ENCODE assay signal across 10 mouse cellular contexts in the genomic region with DNA sequence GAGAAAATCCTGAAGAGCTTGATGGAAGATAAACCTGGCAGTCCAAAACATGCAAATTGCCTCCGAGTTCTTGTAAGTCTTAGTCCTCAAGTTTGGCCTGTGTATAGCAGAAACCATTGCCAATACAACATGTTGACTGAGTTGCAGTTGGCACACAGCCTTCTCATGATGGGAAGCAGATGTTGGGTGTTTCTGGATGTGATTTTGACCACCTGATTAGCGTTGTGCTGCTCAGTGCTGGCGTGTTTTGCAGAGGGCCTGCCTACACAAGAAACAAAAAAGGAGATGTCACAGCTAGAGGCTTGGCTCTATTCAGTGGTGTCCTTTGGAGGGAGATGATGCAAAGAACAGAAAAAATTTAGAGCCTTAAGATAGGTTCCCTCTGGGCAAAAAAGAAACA.
A peak's percentile ranks its signal among the peaks of the same experiment; 100 is the strongest.
DNase-seq lines count a peak whose midpoint lies in the region; ATAC-seq and TF ChIP-seq lines count a peak whose summit lies in the region.
"Had no signal": no experiment of that assay in that cellular context is flagged by ENCODE, and none has a peak within 500 bp of the region (broad histone marks: within the 10 kb centered on the region; RNA-seq: fewer than 3 reads in every experiment).

No protein-coding gene starts in this region.

- H3K4me2 ChIP-seq in heart, embryonic 11.5 days, result no peak overlapping the region

- H3K36me3 ChIP-seq in heart, embryonic 11.5 days (ENCODE audit: control insufficient read depth, insufficient read depth, low read length), result no peaks in the 10 kb centered on the region
- H3K36me3 ChIP-seq in embryonic facial prominence, embryonic 10.5 days (replicated peaks), result no peaks in the 10 kb centered on the region
- no peaks in the 10 kb centered on the region for H3K36me3 ChIP-seq in thymus, adult 2 months (ENCODE audit: control insufficient read depth, insufficient read depth, low read length)

- H3K9me3 ChIP-seq in heart, embryonic 11.5 days (replicated peaks; ENCODE audit: control insufficient read depth, low read length), result no peaks in the 10 kb centered on the region
- H3K9me3 ChIP-seq in embryonic facial prominence, embryonic 10.5 days, result no peaks in the 10 kb centered on the region

- H3K27ac ChIP-seq in heart, embryonic 11.5 days (ENCODE audit: low read depth, low read length), result no peak overlapping the region
- no peak overlapping the region for H3K27ac ChIP-seq in embryonic facial prominence, embryonic 10.5 days (replicated peaks)
- H3K27ac ChIP-seq in thymus, adult 2 months (ENCODE audit: control insufficient read depth, insufficient read depth, low read length), result no peak overlapping the region
- H3K27ac ChIP-seq: kidney, postnatal 0 days had no signal

- ATAC-seq in heart, embryonic 11.5 days (replicated peaks; ENCODE audit: insufficient number of reproducible peaks, low FRiP score, low TSS enrichment), result no peak

- no peak overlapping the region for H3K9ac ChIP-seq in heart, embryonic 11.5 days (ENCODE audit: low read depth, low read length)

- WGBS in heart, embryonic 11.5 days (ENCODE audit: insufficient replicate concordance), result 46% methylated on average over 3 of the region's 3 CpGs
- WGBS in embryonic facial prominence, embryonic 10.5 days, result 45% methylated on average over 3 of the region's 3 CpGs
- 45% methylated on average over 3 of the region's 3 CpGs for WGBS in lung, adult 2 months
- WGBS in thymus, adult 2 months, result 90% methylated on average over 3 of the region's 3 CpGs

- no peaks in the 10 kb centered on the region for H3K4me1 ChIP-seq in heart, embryonic 11.5 days (ENCODE audit: control insufficient read depth, insufficient read depth, low read length)
- H3K4me1 ChIP-seq in embryonic facial prominence, embryonic 10.5 days, result 0 out of 2 replicates have a peak, but pooled peaks cover 6% of the 10 kb centered on the region
- H3K4me1 ChIP-seq in lung, adult 2 months (ENCODE audit: control insufficient read depth, insufficient read depth, low read length), result no peaks in the 10 kb centered on the region
- no peaks in the 10 kb centered on the region for H3K4me1 ChIP-seq in thymus, adult 2 months (replicated peaks; ENCODE audit: control insufficient read depth, insufficient read depth, low read length)

- no peak for TF ChIP-seq POLR2A in lung, adult 2 months (IDR thresholded peaks at IDR 0.05; ENCODE audit: borderline replicate concordance, extremely low read depth, low read depth, low read length)
- TF ChIP-seq POLR2A in thymus, adult 2 months (IDR thresholded peaks at IDR 0.05; ENCODE audit: control insufficient read depth, extremely low read depth, insufficient read depth, low read length, poor library complexity), result no peak

- H3K4me3 ChIP-seq in heart, embryonic 11.5 days (ENCODE audit: low read depth, low read length), result no peak overlapping the region
- no peak overlapping the region for H3K4me3 ChIP-seq in embryonic facial prominence, embryonic 10.5 days
- no peak overlapping the region for H3K4me3 ChIP-seq in lung, adult 2 months (replicated peaks; ENCODE audit: extremely low read depth, low read depth, low read length)
- no peak overlapping the region for H3K4me3 ChIP-seq in thymus, adult 2 months (ENCODE audit: control insufficient read depth, insufficient read depth, low read length)

- H3K27me3 ChIP-seq in heart, embryonic 11.5 days (ENCODE audit: control insufficient read depth, insufficient read depth, low read length), result no peaks in the 10 kb centered on the region
- H3K27me3 ChIP-seq in embryonic facial prominence, embryonic 10.5 days (replicated peaks; ENCODE audit: low read depth, poor library complexity, severe bottlenecking), result no peaks in the 10 kb centered on the region
- no peaks in the 10 kb centered on the region for H3K27me3 ChIP-seq in thymus, adult 2 months (ENCODE audit: control insufficient read depth, insufficient read depth, low read length)

- no peak for TF ChIP-seq CTCF in lung, adult 2 months (IDR thresholded peaks at IDR 0.05; ENCODE audit: insufficient read depth, low read length)
- TF ChIP-seq CTCF in thymus, adult 2 months (IDR thresholded peaks at IDR 0.05; ENCODE audit: borderline replicate concordance, control insufficient read depth, extremely low read depth, insufficient read depth, low read length, poor library complexity), result no peak

- peak; percentile 63 to 64 for DNase-seq in heart, adult 18-20 months
- DNase-seq in embryonic facial prominence, embryonic 10.5 days (ENCODE audit: low spot score), result peak; percentile 49
- DNase-seq in heart, adult 8-10 months (ENCODE audit: low spot score), result peak; percentile 53
- DNase-seq in lung, adult 2 months, result peak; percentile 7
- no peak for DNase-seq in cerebellum, adult 9-11 months
- DNase-seq in spleen, postnatal 10 days (ENCODE audit: low spot score in 2 of 2), result no peak
- no peak for DNase-seq in thymus, adult 2 months
- DNase-seq: thymus, postnatal 14 days had no signal

Comparison
In these comparisons a context has a peak if more than half of its experiments do, and no peak if none do; other contexts are left out.
1. DNase-seq: peak in heart, adult 18-20 months (2 of 2), embryonic facial prominence, embryonic 10.5 days (single experiment), heart, adult 8-10 months (single experiment) and lung, adult 2 months (single experiment); none in cerebellum, adult 9-11 months (single experiment), spleen, postnatal 10 days (0 of 2) and thymus, adult 2 months (single experiment).